Mouse (Mus musculus): ENCODE measurements around the gene Itga1. TPM values are rescaled to one million over a fixed set of nuclear protein-coding genes. Genes with fewer than 3 reads are reported as not detected.

The Itga1 gene
- polyA plus RNA-seq, 1 experiment, result 8.6 TPM

DNA sequence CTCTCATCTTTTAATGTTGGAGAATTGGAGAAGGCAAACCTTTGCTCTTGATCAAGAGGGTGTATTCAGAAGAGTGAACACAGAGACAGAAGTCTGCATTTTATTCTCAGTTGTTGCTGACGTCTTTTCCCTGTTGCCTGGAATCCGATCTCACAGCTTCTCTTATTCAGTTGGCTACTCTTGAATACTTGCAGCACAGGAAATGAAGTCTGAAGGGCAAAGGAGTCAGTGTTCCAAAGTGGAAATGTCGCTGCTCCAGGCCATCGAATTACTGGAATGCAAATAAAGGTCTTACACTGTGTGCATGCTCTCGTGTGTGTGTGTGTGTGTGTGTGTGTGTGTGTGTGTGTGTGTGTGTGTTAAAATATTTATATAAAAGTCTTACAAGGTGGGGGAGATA, 30.7 kb upstream of the Itga1 start:
- Histone ChIP-seq H3K4me1 (ENCODE audit: control insufficient read depth, insufficient read depth, low read length) (no peaks in the 10 kb centered on the region), H3K4me3 (ENCODE audit: control insufficient read depth, low read depth, low read length) (no peak overlapping the region), H3K27me3 (ENCODE audit: control insufficient read depth, insufficient read depth, low read length) (no peaks in the 10 kb centered on the region), H3K27ac (ENCODE audit: control insufficient read depth, insufficient read depth, low read depth, low read length) (no peak overlapping the region), H3K36me3 (ENCODE audit: control insufficient read depth, insufficient read depth, low read length) (no peaks in the 10 kb centered on the region)
- TF ChIP-seq CTCF (IDR thresholded peaks at IDR 0.05; ENCODE audit: control insufficient read depth, insufficient read depth, insufficient replicate concordance, low read depth, low read length) (no peak), POLR2A (IDR thresholded peaks at IDR 0.05; ENCODE audit: control insufficient read depth, low read depth, low read length) (no peak)

DNA sequence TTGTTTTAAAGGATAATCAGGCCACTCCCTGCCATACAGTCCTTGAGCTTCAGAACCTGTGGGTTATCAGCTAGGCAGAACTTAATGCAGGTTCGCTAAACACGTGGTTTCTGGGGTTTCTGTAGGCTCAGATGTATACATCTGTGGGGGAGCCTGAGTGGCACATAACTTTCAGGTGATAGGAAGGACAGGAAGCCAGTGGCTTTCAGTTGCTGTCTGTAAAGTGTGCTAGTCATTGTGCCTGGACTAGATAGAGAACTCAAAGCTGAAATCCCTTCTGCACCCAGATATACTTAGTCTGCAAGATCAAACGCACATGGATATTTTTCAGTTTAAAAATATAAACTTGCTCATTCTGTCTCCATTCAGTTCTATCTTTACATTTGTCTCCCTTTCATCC, 29.6 kb upstream of the Itga1 start:
- Histone ChIP-seq H3K27me3 (ENCODE audit: control insufficient read depth, insufficient read depth, low read length) (no peaks in the 10 kb centered on the region), H3K4me3 (ENCODE audit: control insufficient read depth, low read depth, low read length) (no peak overlapping the region), H3K4me1 (ENCODE audit: control insufficient read depth, insufficient read depth, low read length) (no peaks in the 10 kb centered on the region), H3K27ac (ENCODE audit: control insufficient read depth, insufficient read depth, low read depth, low read length) (no peak overlapping the region), H3K36me3 (ENCODE audit: control insufficient read depth, insufficient read depth, low read length) (no peaks in the 10 kb centered on the region)
- TF ChIP-seq POLR2A (IDR thresholded peaks at IDR 0.05; ENCODE audit: control insufficient read depth, low read depth, low read length) (no peak), CTCF (IDR thresholded peaks at IDR 0.05; ENCODE audit: control insufficient read depth, insufficient read depth, insufficient replicate concordance, low read depth, low read length) (no peak)

DNA sequence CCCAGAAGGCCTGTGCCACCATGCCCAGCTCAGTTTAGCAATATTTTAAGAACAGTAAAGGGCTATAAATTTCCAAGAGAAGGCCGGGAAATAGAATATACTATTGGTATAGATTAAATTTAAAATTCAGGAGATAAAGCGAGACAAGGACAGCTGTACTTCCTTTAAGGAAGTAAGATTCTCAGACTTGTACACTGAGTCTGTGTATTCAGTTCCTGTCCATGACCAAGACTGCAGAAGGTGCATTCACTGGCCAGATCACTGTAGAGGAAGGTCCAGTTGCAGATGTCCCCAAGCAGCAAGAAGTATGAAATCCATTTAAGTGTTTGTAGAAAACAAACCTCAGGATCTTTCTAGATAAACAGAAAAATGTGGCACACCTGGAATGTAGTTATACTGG, 28.3 kb upstream of the Itga1 start:
- Histone ChIP-seq H3K27ac (ENCODE audit: control insufficient read depth, insufficient read depth, low read depth, low read length) (no peak overlapping the region), H3K4me1 (ENCODE audit: control insufficient read depth, insufficient read depth, low read length) (no peaks in the 10 kb centered on the region)
- no peak for TF ChIP-seq CTCF (IDR thresholded peaks at IDR 0.05; ENCODE audit: control insufficient read depth, insufficient read depth, insufficient replicate concordance, low read depth, low read length)
- no peak for TF ChIP-seq POLR2A (IDR thresholded peaks at IDR 0.05; ENCODE audit: control insufficient read depth, low read depth, low read length)

DNA sequence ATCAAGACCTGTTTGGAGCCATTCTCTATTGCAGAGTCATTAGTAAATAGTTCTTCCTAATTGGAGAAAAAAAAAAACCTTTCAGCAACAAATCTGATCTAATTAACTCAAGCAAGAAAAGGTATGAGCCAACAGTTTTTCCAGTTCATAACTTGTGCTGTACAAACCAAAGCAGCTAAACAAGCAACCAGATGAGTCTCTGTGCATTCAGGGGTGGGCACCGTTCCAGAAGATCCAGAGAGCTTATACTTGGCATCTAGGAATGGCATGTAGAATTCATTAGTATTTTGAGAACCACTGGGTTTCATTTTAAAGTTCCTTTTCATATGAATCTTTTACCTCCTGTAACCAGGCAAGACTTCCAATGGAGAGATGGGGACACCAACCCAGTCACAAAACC, 26.1 kb upstream of the Itga1 start:
- Histone ChIP-seq H3K4me3 (ENCODE audit: control insufficient read depth, low read depth, low read length) (no peak overlapping the region), H3K27ac (ENCODE audit: control insufficient read depth, insufficient read depth, low read depth, low read length) (no peak overlapping the region), H3K36me3 (ENCODE audit: control insufficient read depth, insufficient read depth, low read length) (no peaks in the 10 kb centered on the region), H3K27me3 (ENCODE audit: control insufficient read depth, insufficient read depth, low read length) (no peaks in the 10 kb centered on the region), H3K4me1 (ENCODE audit: control insufficient read depth, insufficient read depth, low read length) (no peaks in the 10 kb centered on the region)
- TF ChIP-seq POLR2A (IDR thresholded peaks at IDR 0.05; ENCODE audit: control insufficient read depth, low read depth, low read length), result no peak
- TF ChIP-seq CTCF (IDR thresholded peaks at IDR 0.05; ENCODE audit: control insufficient read depth, insufficient read depth, insufficient replicate concordance, low read depth, low read length), result no peak

More for the DNA sequence above, 28.3 kb upstream of the Itga1 start:
- no peaks in the 10 kb centered on the region for H3K36me3 ChIP-seq (ENCODE audit: control insufficient read depth, insufficient read depth, low read length)
- H3K27me3 ChIP-seq (ENCODE audit: control insufficient read depth, insufficient read depth, low read length), result no peaks in the 10 kb centered on the region
- no peak overlapping the region for H3K4me3 ChIP-seq (ENCODE audit: control insufficient read depth, low read depth, low read length)

DNA sequence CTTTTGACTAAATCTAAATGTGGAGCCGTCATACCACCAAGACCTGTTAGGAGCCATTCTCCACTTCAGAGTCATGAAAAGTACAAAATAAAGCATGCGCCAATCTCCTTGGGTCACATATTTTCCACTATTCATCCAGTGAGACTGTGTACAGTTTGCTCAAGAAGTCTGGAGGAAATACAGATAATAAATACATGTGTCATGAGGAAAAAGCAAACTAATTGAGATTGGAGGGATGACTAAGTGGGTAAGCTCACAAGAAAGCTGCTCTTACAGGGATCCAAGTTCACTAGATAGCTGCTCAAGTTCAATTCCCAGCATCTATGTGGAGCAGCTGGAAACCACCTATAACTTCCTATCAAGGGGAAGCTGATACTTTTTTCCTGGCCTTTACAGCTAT, 24.8 kb upstream of the Itga1 start:
- H3K4me1 ChIP-seq (ENCODE audit: control insufficient read depth, insufficient read depth, low read length), result no peaks in the 10 kb centered on the region

DNA sequence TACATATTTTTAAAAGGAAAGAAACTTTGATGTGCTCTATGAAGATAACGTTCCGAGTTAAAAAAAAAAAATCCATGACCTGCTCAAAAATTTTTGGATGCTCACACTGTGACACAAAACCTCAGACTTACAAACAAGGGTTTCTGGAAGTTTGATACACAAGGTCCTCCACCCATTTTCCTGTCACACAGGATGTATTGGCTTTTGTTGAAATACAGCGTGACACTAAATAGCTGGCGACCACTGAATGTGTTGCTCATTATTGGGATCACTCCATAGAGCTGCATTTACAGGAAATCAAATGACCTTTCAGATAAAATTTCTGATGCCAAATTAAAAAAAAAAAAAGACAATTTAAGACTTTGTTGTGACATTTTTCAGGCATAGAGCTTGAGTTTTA, 23.4 kb upstream of the Itga1 start:
- no peaks in the 10 kb centered on the region for H3K4me1 ChIP-seq (ENCODE audit: control insufficient read depth, insufficient read depth, low read length)
- no peaks in the 10 kb centered on the region for H3K27me3 ChIP-seq (ENCODE audit: control insufficient read depth, insufficient read depth, low read length)
- TF ChIP-seq CTCF (IDR thresholded peaks at IDR 0.05; ENCODE audit: control insufficient read depth, insufficient read depth, insufficient replicate concordance, low read depth, low read length) (no peak), POLR2A (IDR thresholded peaks at IDR 0.05; ENCODE audit: control insufficient read depth, low read depth, low read length) (no peak)
- H3K36me3 ChIP-seq (ENCODE audit: control insufficient read depth, insufficient read depth, low read length), result no peaks in the 10 kb centered on the region
- no peak overlapping the region for H3K4me3 ChIP-seq (ENCODE audit: control insufficient read depth, low read depth, low read length)
- H3K27ac ChIP-seq (ENCODE audit: control insufficient read depth, insufficient read depth, low read depth, low read length), result no peak overlapping the region

More for the DNA sequence above, 24.8 kb upstream of the Itga1 start:
- TF ChIP-seq CTCF (IDR thresholded peaks at IDR 0.05; ENCODE audit: control insufficient read depth, insufficient read depth, insufficient replicate concordance, low read depth, low read length), result no peak
- TF ChIP-seq POLR2A (IDR thresholded peaks at IDR 0.05; ENCODE audit: control insufficient read depth, low read depth, low read length), result no peak
- no peaks in the 10 kb centered on the region for H3K36me3 ChIP-seq (ENCODE audit: control insufficient read depth, insufficient read depth, low read length)
- H3K27ac ChIP-seq (ENCODE audit: control insufficient read depth, insufficient read depth, low read depth, low read length), result no peak overlapping the region
- no peaks in the 10 kb centered on the region for H3K27me3 ChIP-seq (ENCODE audit: control insufficient read depth, insufficient read depth, low read length)
- no peak overlapping the region for H3K4me3 ChIP-seq (ENCODE audit: control insufficient read depth, low read depth, low read length)

DNA sequence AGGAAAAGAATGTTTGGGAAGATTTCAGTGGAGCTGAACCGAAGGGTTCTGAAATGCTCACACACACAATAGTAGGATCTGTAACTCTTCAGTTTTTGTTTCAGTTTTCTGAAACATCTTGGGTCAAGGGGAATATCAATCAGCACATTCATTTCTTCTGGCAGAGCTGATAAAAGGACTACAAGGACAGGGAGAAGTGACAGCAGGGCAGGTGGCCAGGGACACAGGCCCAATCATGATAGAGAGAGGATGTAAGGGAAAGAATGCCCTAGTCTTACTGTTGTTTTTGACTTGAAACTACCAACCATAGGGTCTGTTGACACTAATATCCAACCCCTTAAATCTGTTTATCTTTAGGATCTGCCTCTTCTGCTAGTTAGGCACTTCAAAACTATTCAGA, 22.8 kb upstream of the Itga1 start:
- no peaks in the 10 kb centered on the region for H3K4me1 ChIP-seq (ENCODE audit: control insufficient read depth, insufficient read depth, low read length)
- no peaks in the 10 kb centered on the region for H3K36me3 ChIP-seq (ENCODE audit: control insufficient read depth, insufficient read depth, low read length)
- H3K27ac ChIP-seq (ENCODE audit: control insufficient read depth, insufficient read depth, low read depth, low read length), result no peak overlapping the region
- H3K4me3 ChIP-seq (ENCODE audit: control insufficient read depth, low read depth, low read length), result no peak overlapping the region
- TF ChIP-seq CTCF (IDR thresholded peaks at IDR 0.05; ENCODE audit: control insufficient read depth, insufficient read depth, insufficient replicate concordance, low read depth, low read length), result no peak
- TF ChIP-seq POLR2A (IDR thresholded peaks at IDR 0.05; ENCODE audit: control insufficient read depth, low read depth, low read length), result no peak
- no peaks in the 10 kb centered on the region for H3K27me3 ChIP-seq (ENCODE audit: control insufficient read depth, insufficient read depth, low read length)

DNA sequence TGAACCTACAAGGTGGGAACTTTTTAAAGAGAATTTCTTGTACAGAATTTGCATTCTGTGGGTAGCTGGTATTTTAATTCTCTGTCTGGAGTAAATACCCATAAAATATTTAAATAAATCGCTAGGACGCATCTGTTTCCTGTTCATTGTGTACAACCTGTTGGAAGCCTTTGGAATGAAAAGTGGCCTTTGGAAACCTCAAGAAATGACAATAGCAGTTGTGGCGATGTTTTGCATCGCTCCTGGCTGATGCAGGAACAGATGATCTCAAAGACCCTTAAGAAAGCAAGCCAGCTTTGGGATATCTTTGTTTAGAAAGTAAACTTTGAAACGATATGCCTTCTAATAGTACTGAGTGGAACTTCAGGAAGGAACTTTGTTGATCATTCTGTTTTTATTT, 17.0 kb upstream of the Itga1 start:
- no peaks in the 10 kb centered on the region for H3K27me3 ChIP-seq (ENCODE audit: control insufficient read depth, insufficient read depth, low read length)
- TF ChIP-seq POLR2A (IDR thresholded peaks at IDR 0.05; ENCODE audit: control insufficient read depth, low read depth, low read length) (no peak), CTCF (IDR thresholded peaks at IDR 0.05; ENCODE audit: control insufficient read depth, insufficient read depth, insufficient replicate concordance, low read depth, low read length) (no peak)
- no peaks in the 10 kb centered on the region for H3K4me1 ChIP-seq (ENCODE audit: control insufficient read depth, insufficient read depth, low read length)
- H3K36me3 ChIP-seq (ENCODE audit: control insufficient read depth, insufficient read depth, low read length), result no peaks in the 10 kb centered on the region
- H3K4me3 ChIP-seq (ENCODE audit: control insufficient read depth, low read depth, low read length), result no peak overlapping the region
- no peak overlapping the region for H3K27ac ChIP-seq (ENCODE audit: control insufficient read depth, insufficient read depth, low read depth, low read length)

Data from testis, adult 2 months (tissue).